Mouse (Mus musculus): Measurements from ENCODE around the gene Sirt7. TPM values are rescaled to one million over a fixed set of nuclear protein-coding genes. Genes with fewer than 3 reads are reported as not detected.

The Sirt7 gene
- total and polyA plus RNA-seq, 3 experiments: 7.0 to 23.7 (median 7.4) TPM

GRCm38 (mm10) chr11:120608241-120609034 is 16.6 kb downstream of the Sirt7 start, which contains the start of gene Npb:
Npb (plus strand) TSS chr11:120608477.
- Histone ChIP-seq H3K79me2 (replicated peaks; ENCODE audit: control insufficient read depth, insufficient read depth, low read length) (no peaks in the 10 kb centered on the region), H3K27ac (no peak within 1 kb of the TSS), H3K9ac (ENCODE audit: low read depth, low read length) (no peak within 1 kb of the TSS; the same call in 1 of the 2 replicates), H3K36me3 (ENCODE audit: control insufficient read depth, insufficient read depth, low read length) (no peaks in the 10 kb centered on the region), H3K4me1 (ENCODE audit: control insufficient read depth, insufficient read depth, low read length) (peaks cover 4% of the 10 kb centered on the region), H3K27me3 (ENCODE audit: control insufficient read depth, insufficient read depth, low read length) (no peaks in the 10 kb centered on the region), H3K4me3 (no peak within 1 kb of the TSS)
- intact Hi-C loops (cut with DNase I): no loop called here
- no peak for TF ChIP-seq CTCF (IDR thresholded peaks at IDR 0.05)
- TF ChIP-seq POLR2A (IDR thresholded peaks at IDR 0.05; ENCODE audit: insufficient read depth, low read depth, low read length): no peak
- TF ChIP-seq EP300 (IDR thresholded peaks at IDR 0.05; ENCODE audit: insufficient read depth, low read depth, low read length): no peak
- no peak for DNase-seq
- 23% methylated on average over 45 of the region's 45 CpGs for WGBS

- 39% methylated on average over 4 of the region's 4 CpGs for WGBS
- TF ChIP-seq CTCF (IDR thresholded peaks at IDR 0.05) (no peak), EP300 (IDR thresholded peaks at IDR 0.05; ENCODE audit: insufficient read depth, low read depth, low read length) (no peak), POLR2A (IDR thresholded peaks at IDR 0.05; ENCODE audit: insufficient read depth, low read depth, low read length) (no peak)
- no peak overlapping the region for H3K9ac ChIP-seq (ENCODE audit: low read depth, low read length)
- peaks cover 4% of the 10 kb centered on the region for H3K4me1 ChIP-seq (ENCODE audit: control insufficient read depth, insufficient read depth, low read length)
- no peak overlapping the region for H3K27ac ChIP-seq
- H3K4me3 ChIP-seq: no peak overlapping the region
- no peaks in the 10 kb centered on the region for H3K79me2 ChIP-seq (replicated peaks; ENCODE audit: control insufficient read depth, insufficient read depth, low read length)
- no peaks in the 10 kb centered on the region for H3K27me3 ChIP-seq (ENCODE audit: control insufficient read depth, insufficient read depth, low read length)
- intact Hi-C loops (cut with DNase I): no loop called here
- DNase-seq: no peak
- no peaks in the 10 kb centered on the region for H3K36me3 ChIP-seq (ENCODE audit: control insufficient read depth, insufficient read depth, low read length)
Measured at GRCm38 (mm10) chr11:120606764-120607163, 18.3 kb downstream of the Sirt7 start.

GRCm38 (mm10) chr11:120605667-120606066 is 19.4 kb downstream of the Sirt7 start:
- Histone ChIP-seq H3K4me1 (ENCODE audit: control insufficient read depth, insufficient read depth, low read length) (peaks cover 4% of the 10 kb centered on the region), H3K27ac (no peak overlapping the region), H3K4me3 (no peak overlapping the region), H3K36me3 (ENCODE audit: control insufficient read depth, insufficient read depth, low read length) (no peaks in the 10 kb centered on the region), H3K9ac (ENCODE audit: low read depth, low read length) (no peak overlapping the region), H3K27me3 (ENCODE audit: control insufficient read depth, insufficient read depth, low read length) (no peaks in the 10 kb centered on the region), H3K79me2 (replicated peaks; ENCODE audit: control insufficient read depth, insufficient read depth, low read length) (no peaks in the 10 kb centered on the region)
- intact Hi-C loops (cut with DNase I): no loop called here
- WGBS: 84% methylated on average over 7 of the region's 7 CpGs
- DNase-seq: no peak
- TF ChIP-seq CTCF (IDR thresholded peaks at IDR 0.05) (no peak), EP300 (IDR thresholded peaks at IDR 0.05; ENCODE audit: insufficient read depth, low read depth, low read length) (no peak), POLR2A (IDR thresholded peaks at IDR 0.05; ENCODE audit: insufficient read depth, low read depth, low read length) (no peak)

- TF ChIP-seq CTCF (IDR thresholded peaks at IDR 0.05): no peak
- no peak for TF ChIP-seq POLR2A (IDR thresholded peaks at IDR 0.05; ENCODE audit: insufficient read depth, low read depth, low read length)
- no peak for TF ChIP-seq EP300 (IDR thresholded peaks at IDR 0.05; ENCODE audit: insufficient read depth, low read depth, low read length)
- H3K9ac ChIP-seq (ENCODE audit: low read depth, low read length): no peak overlapping the region
- no peaks in the 10 kb centered on the region for H3K27me3 ChIP-seq (ENCODE audit: control insufficient read depth, insufficient read depth, low read length)
- no peak overlapping the region for H3K27ac ChIP-seq
- no peaks in the 10 kb centered on the region for H3K79me2 ChIP-seq (replicated peaks; ENCODE audit: control insufficient read depth, insufficient read depth, low read length)
- intact Hi-C loops (cut with DNase I): no loop called here
- no peak overlapping the region for H3K4me3 ChIP-seq
- H3K36me3 ChIP-seq (ENCODE audit: control insufficient read depth, insufficient read depth, low read length): no peaks in the 10 kb centered on the region
- no peak for DNase-seq
- 79% methylated on average over 2 of the region's 2 CpGs for WGBS
- peaks cover 8% of the 10 kb centered on the region for H3K4me1 ChIP-seq (ENCODE audit: control insufficient read depth, insufficient read depth, low read length)
Measured at GRCm38 (mm10) chr11:120603545-120603944, 21.5 kb downstream of the Sirt7 start.

- 86% methylated on average over 3 of the region's 3 CpGs for WGBS
- peaks cover 7% of the 10 kb centered on the region for H3K4me1 ChIP-seq (ENCODE audit: control insufficient read depth, insufficient read depth, low read length)
- no peak overlapping the region for H3K9ac ChIP-seq (ENCODE audit: low read depth, low read length)
- intact Hi-C loops (cut with DNase I): no loop called here
- no peaks in the 10 kb centered on the region; the same call in 1 of the 2 replicates for H3K36me3 ChIP-seq (ENCODE audit: control insufficient read depth, insufficient read depth, low read length)
- no peak overlapping the region for H3K4me3 ChIP-seq
- no peak overlapping the region for H3K27ac ChIP-seq
- H3K79me2 ChIP-seq (replicated peaks; ENCODE audit: control insufficient read depth, insufficient read depth, low read length): peaks cover 3% of the 10 kb centered on the region; the same call in 1 of the 2 replicates
- no peaks in the 10 kb centered on the region for H3K27me3 ChIP-seq (ENCODE audit: control insufficient read depth, insufficient read depth, low read length)
- no peak for TF ChIP-seq POLR2A (IDR thresholded peaks at IDR 0.05; ENCODE audit: insufficient read depth, low read depth, low read length)
- no peak for TF ChIP-seq EP300 (IDR thresholded peaks at IDR 0.05; ENCODE audit: insufficient read depth, low read depth, low read length)
- no peak for TF ChIP-seq CTCF (IDR thresholded peaks at IDR 0.05)
- DNase-seq: no peak
Measured at GRCm38 (mm10) chr11:120600716-120601115, 24.3 kb downstream of the Sirt7 start.

- no peak for TF ChIP-seq POLR2A (IDR thresholded peaks at IDR 0.05; ENCODE audit: insufficient read depth, low read depth, low read length)
- TF ChIP-seq CTCF (IDR thresholded peaks at IDR 0.05): no peak
- TF ChIP-seq EP300 (IDR thresholded peaks at IDR 0.05; ENCODE audit: insufficient read depth, low read depth, low read length): no peak
- Histone ChIP-seq H3K27ac (peak overlapping the region; percentile 77), H3K27me3 (ENCODE audit: control insufficient read depth, insufficient read depth, low read length) (no peaks in the 10 kb centered on the region), H3K9ac (ENCODE audit: low read depth, low read length) (peak overlapping the region; percentile 81), H3K36me3 (ENCODE audit: control insufficient read depth, insufficient read depth, low read length) (no peaks in the 10 kb centered on the region; the same call in 1 of the 2 replicates), H3K79me2 (replicated peaks; ENCODE audit: control insufficient read depth, insufficient read depth, low read length) (peaks cover 3% of the 10 kb centered on the region), H3K4me1 (ENCODE audit: control insufficient read depth, insufficient read depth, low read length) (peaks cover 7% of the 10 kb centered on the region), H3K4me3 (peak overlapping the region; percentile 85)
- no peak for DNase-seq
- intact Hi-C loops (cut with DNase I): no loop called here
- WGBS: 41% methylated on average over 17 of the region's 17 CpGs
Measured at GRCm38 (mm10) chr11:120598990-120599549, 26.0 kb downstream of the Sirt7 start.

All from heart, adult 2 months (tissue).